Mouse (Mus musculus) embryonic facial prominence, embryonic 14.5 days (tissue): Measurements from ENCODE around the gene Tbl1xr1. TPM values are rescaled to one million over a fixed set of nuclear protein-coding genes. Genes with fewer than 3 reads are reported as not detected.

Source experiments
- ATAC-seq: fragments of 200-750 bp; cut with Nextera tagmentation; 2 replicates; pipeline ENCODE4 v1.8.0; 2017; ENCODE audit warnings: low read depth, moderate number of reproducible peaks, moderate TSS enrichment
- DNase-seq: peaks from one replicate; pipeline ENCODE4 v3.0.0-alpha.2; 2015; ENCODE audit warnings: low spot score
- H3K27ac ChIP-seq: fragments of 300-500 bp; sonication (generic); replicated peaks from 2 replicates; pipeline ENCODE4 v1.5.1; 2014; ENCODE audit warnings: low read depth, mild to moderate bottlenecking, low read length, moderate library complexity
- H3K27me3 ChIP-seq: fragments of 300-500 bp; sonication (generic); replicated peaks from 2 replicates; pipeline ENCODE4 v1.6.1; 2014; ENCODE audit warnings: low read length; ENCODE audit not compliant: control insufficient read depth, insufficient read depth
- H3K36me3 ChIP-seq: fragments of 300-500 bp; sonication (generic); 2 replicates; pipeline ENCODE4 v1.6.1; 2014; ENCODE audit warnings: low read length, mixed read lengths; ENCODE audit not compliant: control insufficient read depth, insufficient read depth
- H3K4me1 ChIP-seq: fragments of 300-500 bp; sonication (generic); 2 replicates; pipeline ENCODE4 v1.6.1; 2014; ENCODE audit warnings: antibody characterized with exemption, low read length; ENCODE audit not compliant: control insufficient read depth, insufficient read depth
- H3K4me2 ChIP-seq: fragments of 300-500 bp; sonication (generic); 2 replicates; pipeline ENCODE4 v1.6.1; 2014; ENCODE audit warnings: low read depth, mild to moderate bottlenecking, low read length, moderate library complexity, mixed read lengths
- H3K4me3 ChIP-seq: fragments of 300-500 bp; sonication (generic); 2 replicates; pipeline ENCODE4 v1.5.1; 2014; ENCODE audit warnings: low read depth, mild to moderate bottlenecking, low read length
- H3K9ac ChIP-seq: fragments of 300-500 bp; sonication (generic); 2 replicates; pipeline ENCODE4 v1.6.1; 2014; ENCODE audit warnings: low read depth, mild to moderate bottlenecking, low read length, moderate library complexity, mixed read lengths
- H3K9me3 ChIP-seq: fragments of 300-500 bp; sonication (generic); 2 replicates; pipeline ENCODE4 v1.6.1; 2016; ENCODE audit warnings: low read length; ENCODE audit not compliant: control insufficient read depth
- WGBS: fragments of 180-500 bp; shearing (Covaris S2); extraction: QIAGEN DNeasy Blood & Tissue Kit; methylation state at CpG from one replicate; pipeline ENCODE4 v1.1.7; 2014; 5-methylcytosine and 5-hydroxymethylcytosine counted together
- polyA plus RNA-seq: library from polyadenylated mRNA; unstranded; fragments of >200 nt; fragmentation: Nextera tagmentation; extraction: Ambion mirVana; gene quantifications from 2 replicates; pipeline ENCODE4 v1.2.1, GENCODE M21; 2014

The Tbl1xr1 gene
- polyA plus RNA-seq, 1 experiment from 2014 or later = 20.8 TPM

DNA sequence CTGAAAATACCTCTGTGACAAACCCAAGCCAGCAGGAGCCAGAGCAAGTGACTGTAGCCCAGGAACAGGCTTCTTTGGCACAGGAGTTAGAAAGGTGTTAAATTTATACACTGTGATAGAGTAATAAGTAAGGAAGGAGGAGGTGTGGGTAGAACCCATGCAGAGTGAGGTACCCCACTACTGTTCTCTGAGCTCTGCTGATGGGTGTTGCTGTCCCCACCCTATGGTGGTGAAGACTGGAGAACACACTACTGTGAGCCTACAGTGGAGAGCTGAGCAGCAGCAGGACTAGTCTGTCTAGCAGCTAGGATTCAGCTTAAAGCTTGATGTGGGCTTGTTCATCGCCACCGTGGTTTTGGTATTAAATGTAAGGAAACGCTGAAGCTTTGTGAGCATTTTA lies 86.5 kb downstream of the Tbl1xr1 start:
- Histone ChIP-seq H3K4me1 (no peaks in the 10 kb centered on the region), H3K36me3 (peaks cover 12% of the 10 kb centered on the region; the same call in 1 of the 2 replicates), H3K4me3 (no peak overlapping the region), H3K4me2 (no peak overlapping the region), H3K9me3 (peaks cover 13% of the 10 kb centered on the region), H3K27ac (no peak overlapping the region), H3K9ac (no peak overlapping the region), H3K27me3 (no peaks in the 10 kb centered on the region)
- 96% methylated on average over 3 of the region's 3 CpGs for WGBS
- no peak for ATAC-seq
- DNase-seq = no peak

DNA sequence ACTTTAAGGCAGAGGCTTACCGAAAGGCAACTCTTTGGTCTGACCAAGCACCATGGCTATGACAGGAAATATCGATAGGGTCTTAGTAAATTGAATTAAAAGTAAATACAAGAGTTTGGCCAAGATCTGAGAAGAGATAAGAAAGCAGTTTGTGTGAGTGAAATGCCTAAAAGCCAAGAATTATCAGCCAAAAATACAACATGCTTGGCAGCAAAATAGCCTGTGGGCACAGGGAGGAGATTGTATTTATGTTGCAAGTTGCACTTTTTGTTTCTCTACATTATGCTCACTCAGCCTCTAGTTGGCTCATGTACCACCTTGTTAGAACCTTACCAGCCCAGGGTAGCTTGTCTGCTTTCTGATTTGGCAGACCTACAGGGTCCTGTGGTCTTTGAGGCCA lies 91.4 kb downstream of the Tbl1xr1 start:
- Histone ChIP-seq H3K27ac (no peak overlapping the region), H3K36me3 (peaks cover 10% of the 10 kb centered on the region; the same call in 1 of the 2 replicates), H3K9ac (no peak overlapping the region), H3K4me1 (peaks cover 9% of the 10 kb centered on the region; the same call in 1 of the 2 replicates), H3K4me3 (no peak overlapping the region), H3K4me2 (no peak overlapping the region), H3K27me3 (no peaks in the 10 kb centered on the region), H3K9me3 (no peaks in the 10 kb centered on the region)
- 88% methylated on average over 2 of the region's 2 CpGs for WGBS
- no peak for ATAC-seq
- no peak for DNase-seq

DNA sequence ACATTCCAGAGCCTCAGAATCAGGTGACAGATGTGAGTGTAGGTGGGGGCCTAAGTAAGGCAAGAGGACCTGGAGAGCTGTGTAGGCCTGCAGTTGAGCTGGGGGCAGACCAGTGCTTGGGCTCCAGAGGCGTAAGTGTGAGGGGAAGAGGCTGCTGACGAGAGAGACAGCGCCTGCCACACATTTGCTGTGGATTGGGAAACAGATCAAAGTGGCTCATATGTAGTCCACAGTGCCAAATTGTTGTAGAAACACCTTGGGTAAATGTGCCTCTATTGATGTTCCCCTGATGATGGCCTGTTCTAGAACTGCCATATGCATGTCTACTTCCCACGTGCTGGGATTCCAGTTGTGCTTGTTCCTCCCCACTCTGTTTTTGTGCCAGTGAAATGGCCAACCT lies 92.0 kb downstream of the Tbl1xr1 start:
- no peak for ATAC-seq
- Histone ChIP-seq H3K27me3 (no peaks in the 10 kb centered on the region), H3K4me2 (no peak overlapping the region), H3K36me3 (peaks cover 9% of the 10 kb centered on the region; the same call in 1 of the 2 replicates), H3K4me3 (no peak overlapping the region), H3K27ac (no peak overlapping the region), H3K4me1 (peaks cover 11% of the 10 kb centered on the region; the same call in 1 of the 2 replicates), H3K9ac (no peak overlapping the region), H3K9me3 (no peaks in the 10 kb centered on the region)
- WGBS = 90% methylated on average over 4 of the region's 4 CpGs
- DNase-seq = no peak

DNA sequence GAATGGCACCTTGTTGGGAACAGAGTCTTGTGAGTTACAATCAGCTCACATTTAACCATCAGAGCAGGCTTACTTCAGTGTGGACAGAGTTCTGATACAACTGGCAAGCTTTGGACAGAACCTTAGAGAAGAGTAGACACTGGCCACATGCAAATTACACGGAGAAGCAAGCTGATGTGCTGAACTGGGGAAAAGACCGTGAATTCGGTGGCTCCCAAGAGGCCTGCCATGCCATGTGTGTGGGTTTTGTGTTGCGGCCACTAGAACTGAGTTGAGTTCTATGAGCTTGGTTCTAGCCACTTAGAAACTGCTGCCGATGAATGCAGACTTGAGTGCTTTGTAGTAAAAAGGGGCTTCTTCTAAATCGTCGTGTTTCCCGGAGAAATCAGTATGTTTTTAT lies 95.1 kb downstream of the Tbl1xr1 start:
- peaks cover 11% of the 10 kb centered on the region; the same call in 1 of the 2 replicates for H3K4me1 ChIP-seq
- no peak overlapping the region for H3K9ac ChIP-seq
- no peak for ATAC-seq
- H3K36me3 ChIP-seq = no peaks in the 10 kb centered on the region
- no peak overlapping the region for H3K27ac ChIP-seq
- 67% methylated on average over 8 of the region's 8 CpGs for WGBS
- H3K27me3 ChIP-seq = no peaks in the 10 kb centered on the region
- H3K4me3 ChIP-seq = no peak overlapping the region
- DNase-seq = no peak
- no peaks in the 10 kb centered on the region for H3K9me3 ChIP-seq
- H3K4me2 ChIP-seq = no peak overlapping the region

DNA sequence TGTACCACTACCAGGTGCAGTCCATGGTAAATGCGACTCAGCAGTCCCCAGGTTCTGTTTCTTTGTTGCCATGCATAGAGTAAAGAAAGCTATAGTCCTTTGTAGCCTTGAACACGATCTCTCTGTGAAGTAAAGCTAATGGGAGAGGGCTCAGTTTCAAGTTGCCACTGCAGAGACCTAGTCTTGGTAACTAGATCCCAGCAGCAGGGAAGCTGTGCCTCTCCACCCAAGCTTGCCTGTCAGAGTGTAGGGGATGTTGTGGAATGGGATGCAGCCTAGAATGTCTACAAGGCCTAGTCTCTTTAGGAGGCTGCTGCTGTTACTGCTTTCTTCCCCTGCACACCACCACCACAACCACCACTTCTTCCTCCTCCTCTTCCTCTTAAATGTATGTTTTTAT lies 96.0 kb downstream of the Tbl1xr1 start:
- WGBS = 34% methylated on average over 2 of the region's 2 CpGs
- Histone ChIP-seq H3K9me3 (no peaks in the 10 kb centered on the region), H3K4me2 (no peak overlapping the region), H3K9ac (no peak overlapping the region), H3K4me3 (no peak overlapping the region), H3K4me1 (peaks cover 11% of the 10 kb centered on the region; the same call in 1 of the 2 replicates), H3K27ac (no peak overlapping the region), H3K27me3 (no peaks in the 10 kb centered on the region), H3K36me3 (no peaks in the 10 kb centered on the region)
- peak; percentile 72 for ATAC-seq
- peak; percentile 50 for DNase-seq

DNA sequence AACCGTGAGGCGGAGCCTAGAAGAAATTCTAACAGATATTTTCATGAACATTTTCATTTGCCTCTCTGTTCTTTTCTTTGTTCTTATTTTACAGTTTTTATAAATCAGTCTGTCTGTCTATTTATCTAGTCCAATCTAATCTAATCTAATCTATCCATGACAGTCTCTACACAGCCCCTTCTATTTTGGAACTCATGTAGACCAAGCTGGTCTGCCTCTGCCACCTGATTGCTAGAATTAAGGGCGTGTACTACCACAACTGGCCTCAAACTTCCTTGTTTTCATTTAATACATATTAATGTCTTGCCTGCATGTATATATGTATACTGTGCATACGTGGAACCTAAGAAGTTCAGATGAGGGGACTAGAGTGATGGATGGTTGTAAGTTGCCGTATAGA lies 96.7 kb downstream of the Tbl1xr1 start:
- Histone ChIP-seq H3K9ac (no peak overlapping the region), H3K27ac (no peak overlapping the region), H3K36me3 (no peaks in the 10 kb centered on the region), H3K4me1 (peaks cover 11% of the 10 kb centered on the region; the same call in 1 of the 2 replicates), H3K27me3 (no peaks in the 10 kb centered on the region), H3K4me2 (no peak overlapping the region), H3K4me3 (no peak overlapping the region), H3K9me3 (no peaks in the 10 kb centered on the region)
- DNase-seq (no peak), ATAC-seq (no peak)
- 90% methylated on average over 5 of the region's 5 CpGs for WGBS

DNA sequence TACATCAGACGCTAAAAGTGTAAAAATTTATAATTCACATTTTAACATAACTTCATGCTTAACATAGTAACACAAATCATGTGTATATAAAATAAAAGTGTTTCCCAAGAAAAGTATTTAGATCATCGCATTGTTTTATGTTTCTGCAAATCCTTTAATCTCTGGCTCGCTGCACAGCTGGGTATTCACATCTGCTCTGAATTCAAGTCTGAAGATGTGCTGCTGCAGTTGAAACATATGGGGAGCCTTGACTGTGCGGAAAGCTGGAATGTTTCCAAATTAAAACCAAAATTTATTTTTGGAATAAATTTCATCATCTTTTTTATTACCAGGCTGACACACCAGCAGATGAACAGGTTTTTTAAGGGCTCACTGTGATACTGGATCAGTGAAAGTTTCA lies 97.8 kb downstream of the Tbl1xr1 start:
- Histone ChIP-seq H3K4me3 (no peak overlapping the region), H3K36me3 (no peaks in the 10 kb centered on the region), H3K4me1 (peaks cover 11% of the 10 kb centered on the region; the same call in 1 of the 2 replicates), H3K27me3 (no peaks in the 10 kb centered on the region), H3K9ac (no peak overlapping the region), H3K27ac (no peak overlapping the region), H3K9me3 (no peaks in the 10 kb centered on the region), H3K4me2 (no peak overlapping the region)
- WGBS = 37% methylated on average over 4 of the region's 4 CpGs
- DNase-seq (peak; percentile 62), ATAC-seq (no peak; the same call in 1 of the 2 replicates)

DNA sequence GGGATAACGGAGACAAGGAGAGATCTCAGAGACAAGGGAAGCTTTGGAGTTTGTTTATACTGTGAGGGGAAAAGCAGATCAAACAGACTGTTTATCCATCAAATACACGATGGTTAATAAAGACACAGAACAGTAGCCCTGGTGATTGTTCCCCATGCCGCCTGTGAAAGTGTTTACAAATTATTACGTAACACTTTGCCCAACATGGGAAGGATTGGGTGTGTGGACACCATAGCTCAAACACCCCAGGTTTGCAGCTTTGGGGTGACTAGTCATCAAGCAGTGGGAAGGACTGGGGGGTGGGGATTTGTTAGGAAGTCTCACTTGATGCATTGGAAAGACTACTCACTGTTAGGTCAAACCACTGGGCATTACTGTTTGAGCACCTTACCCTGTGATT lies 103.6 kb downstream of the Tbl1xr1 start:
- Histone ChIP-seq H3K27ac (no peak overlapping the region), H3K4me3 (no peak overlapping the region)
- WGBS = 87% methylated on average over 3 of the region's 4 CpGs

DNA sequence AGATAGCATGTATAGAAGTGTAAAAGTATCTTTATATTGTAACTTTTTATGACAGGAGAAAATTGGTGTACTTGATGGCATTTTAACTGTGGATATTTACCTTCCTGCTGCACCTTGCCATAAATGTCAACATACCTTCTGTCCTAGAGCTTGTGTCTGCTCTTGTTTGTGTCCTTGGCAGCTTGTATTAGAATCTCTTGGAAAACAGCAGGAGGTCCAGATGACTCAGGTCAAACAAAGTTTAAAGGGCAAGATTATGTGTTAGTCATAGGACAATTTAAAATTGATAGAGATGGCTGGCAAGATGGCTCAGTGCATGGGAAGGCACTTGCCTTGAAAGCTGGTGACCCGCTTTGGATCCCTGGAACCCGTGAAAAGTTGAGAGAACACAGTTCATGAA lies 104.6 kb downstream of the Tbl1xr1 start:
- ATAC-seq (no peak), DNase-seq (no peak)
- Histone ChIP-seq H3K9ac (no peak overlapping the region), H3K27me3 (no peaks in the 10 kb centered on the region), H3K9me3 (no peaks in the 10 kb centered on the region), H3K4me1 (no peaks in the 10 kb centered on the region), H3K4me3 (no peak overlapping the region), H3K27ac (no peak overlapping the region), H3K36me3 (no peaks in the 10 kb centered on the region), H3K4me2 (no peak overlapping the region)
- WGBS = 94% methylated on average over 2 of the region's 2 CpGs

More for the DNA sequence above, 103.6 kb downstream of the Tbl1xr1 start:
- DNase-seq (no peak), ATAC-seq (no peak)
- no peaks in the 10 kb centered on the region for H3K4me1 ChIP-seq
- H3K9ac ChIP-seq = no peak overlapping the region
- H3K4me2 ChIP-seq = no peak overlapping the region
- H3K9me3 ChIP-seq = no peaks in the 10 kb centered on the region
- H3K36me3 ChIP-seq = no peaks in the 10 kb centered on the region
- H3K27me3 ChIP-seq = no peaks in the 10 kb centered on the region
